Mouse (Mus musculus) frontal cortex, adult 2 months (tissue): ENCODE results near the gene Vcl. TPM values are rescaled to one million over a fixed set of nuclear protein-coding genes. Genes with fewer than 3 reads are reported as not detected.

Experiments used
- DNase-seq, 2 experiments: peaks; one replicate each; pipeline ENCODE4 v3.0.0; 2022; ENCODE audit warnings: low spot score in 1 of 2; ENCODE audit errors: extremely low spot score in 1 of 2
- polyA plus RNA-seq: library from polyadenylated mRNA; depleted of rRNA; stranded (reverse); fragments of >200 nt; gene quantifications from 2 replicates; pipeline ENCODE4 v1.2.3, GENCODE M21; 2012; rRNA removed

Vcl gene
- 24.8 and 25.3 TPM in 2 replicates for polyA plus RNA-seq

- DNase-seq: peak; percentile 98 to 99
Observed at GRCm38 (mm10) chr14:20928848-20929745, at the start of gene Vcl. Gene Vcl, plus strand, starts transcription at chr14:20929398.

- no peak for DNase-seq
Observed at GRCm38 (mm10) chr14:20884691-20885090, 44.5 kb upstream of the Vcl start.

- DNase-seq: peak in 1 of 2 experiments; percentile 13
Observed at GRCm38 (mm10) chr14:20885091-20885888, 43.9 kb upstream of the Vcl start.

- DNase-seq: peak in 1 of 2 experiments; percentile 54
Observed at GRCm38 (mm10) chr14:20886266-20886665, 42.9 kb upstream of the Vcl start.

GRCm38 (mm10) chr14:20887541-20888085, 41.6 kb upstream of the Vcl start:
- no peak for DNase-seq

GRCm38 (mm10) chr14:20891941-20892402, 37.2 kb upstream of the Vcl start:
- DNase-seq: peak; percentile 35 to 71

GRCm38 (mm10) chr14:20893815-20894214, 35.4 kb upstream of the Vcl start:
- DNase-seq: no peak

- peak in 1 of 2 experiments; percentile 19 for DNase-seq
Observed at GRCm38 (mm10) chr14:20901267-20901666, 27.9 kb upstream of the Vcl start.

GRCm38 (mm10) chr14:20903137-20903536, 26.1 kb upstream of the Vcl start:
- no peak for DNase-seq

GRCm38 (mm10) chr14:20911811-20912210, 17.4 kb upstream of the Vcl start:
- DNase-seq: no peak

GRCm38 (mm10) chr14:20914415-20914814, 14.8 kb upstream of the Vcl start:
- peak; percentile 50 to 82 for DNase-seq

- no peak for DNase-seq
Observed at GRCm38 (mm10) chr14:20916625-20917612, 12.3 kb upstream of the Vcl start.

- no peak for DNase-seq
Observed at GRCm38 (mm10) chr14:20924071-20924789, 5.0 kb upstream of the Vcl start.

GRCm38 (mm10) chr14:20927470-20928307, 1.5 kb upstream of the Vcl start:
- no peak for DNase-seq

- DNase-seq: no peak
Observed at GRCm38 (mm10) chr14:20928308-20928685, 901 bp upstream of the Vcl start.

- peak in 1 of 2 experiments; percentile 30 for DNase-seq
Observed at GRCm38 (mm10) chr14:20929814-20930434, 726 bp downstream of the Vcl start.

- no peak for DNase-seq
Observed at GRCm38 (mm10) chr14:20930481-20931391, 1.5 kb downstream of the Vcl start.
